Mouse (Mus musculus) forelimb bud, embryonic 11.5 days (tissue): Measurements from ENCODE around the gene Ggta1.
A peak's percentile ranks its signal among the peaks of the same experiment; 100 is the strongest.

ENCODE experiments used
- DNase-seq: peaks from one replicate; pipeline ENCODE4 v3.0.0-alpha.2; 2012; ENCODE audit warnings: low read depth, low spot score

Ggta1 gene

DNA sequence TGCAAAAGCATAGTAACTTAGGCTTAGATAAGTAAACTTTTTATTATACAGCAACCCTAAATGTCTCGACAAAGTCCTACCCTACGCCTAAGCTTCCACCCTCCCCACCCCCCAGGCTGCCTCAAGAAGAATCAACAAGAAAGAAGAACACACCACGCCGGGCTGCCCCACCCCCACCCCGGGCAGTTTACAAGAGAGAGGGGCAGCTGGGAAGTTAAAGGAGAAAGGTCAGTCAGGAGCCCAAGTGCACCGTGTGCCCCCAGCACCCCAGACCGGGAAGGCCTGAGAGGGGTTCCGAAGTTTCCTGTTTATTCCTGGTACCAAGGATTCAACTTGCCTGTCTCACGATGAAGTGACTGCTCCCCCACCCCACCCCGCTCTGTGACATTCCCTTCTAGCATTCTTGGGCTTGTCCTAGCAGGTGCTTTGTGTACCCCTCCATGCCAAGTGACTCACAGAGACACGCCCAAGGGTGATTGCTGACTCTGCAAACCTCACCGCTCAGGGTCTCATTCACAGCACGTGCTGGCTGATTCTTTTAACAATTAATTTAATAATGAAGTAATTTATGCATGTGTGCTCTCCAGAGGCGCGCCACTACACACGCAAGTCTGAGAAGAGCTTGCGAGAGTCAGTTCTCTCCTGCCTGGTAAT is 27.6 kb upstream of the Ggta1 start:
- DNase-seq: peak; percentile 32

- no peak for DNase-seq
Measured at GRCm38 (mm10) chr2:35487700-35488099, 24.7 kb upstream of the Ggta1 start.

DNA sequence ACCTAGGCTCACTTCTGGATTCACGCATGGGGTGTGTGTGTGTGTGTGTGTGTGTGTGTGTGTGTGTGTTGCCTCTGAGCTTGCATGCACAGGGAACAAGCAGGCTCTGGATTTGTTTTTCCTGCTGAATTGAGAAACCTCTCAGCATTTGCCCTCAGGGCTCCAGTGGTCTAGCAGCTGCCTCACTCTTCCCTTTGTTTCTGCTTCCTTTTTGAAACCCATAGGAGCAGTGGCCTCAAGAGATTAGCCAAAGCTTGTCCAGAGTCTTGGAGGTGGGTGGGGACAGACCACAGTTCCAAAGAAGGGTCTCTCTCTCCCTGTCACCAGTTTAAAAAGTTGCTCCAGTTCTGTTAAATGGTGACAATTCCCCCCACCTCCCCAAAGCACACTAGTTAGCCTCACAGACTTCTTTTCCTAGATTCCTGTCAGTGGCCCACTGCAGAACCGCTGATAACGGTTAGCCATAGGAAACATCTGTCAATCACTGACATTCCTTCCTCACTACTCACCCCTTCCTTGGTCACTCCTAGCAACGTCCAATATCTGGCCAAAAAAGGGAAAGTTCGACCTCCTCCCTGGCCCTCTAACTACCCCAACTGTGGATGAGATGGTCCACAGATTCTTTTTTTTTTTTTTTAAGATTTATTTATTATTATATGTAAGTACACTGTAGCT is 24.1 kb upstream of the Ggta1 start:
- no peak for DNase-seq

GRCm38 (mm10) chr2:35484102-35484501 is 21.1 kb upstream of the Ggta1 start:
- no peak for DNase-seq

- DNase-seq: no peak
Measured at GRCm38 (mm10) chr2:35483402-35483801, 20.4 kb upstream of the Ggta1 start.

DNA sequence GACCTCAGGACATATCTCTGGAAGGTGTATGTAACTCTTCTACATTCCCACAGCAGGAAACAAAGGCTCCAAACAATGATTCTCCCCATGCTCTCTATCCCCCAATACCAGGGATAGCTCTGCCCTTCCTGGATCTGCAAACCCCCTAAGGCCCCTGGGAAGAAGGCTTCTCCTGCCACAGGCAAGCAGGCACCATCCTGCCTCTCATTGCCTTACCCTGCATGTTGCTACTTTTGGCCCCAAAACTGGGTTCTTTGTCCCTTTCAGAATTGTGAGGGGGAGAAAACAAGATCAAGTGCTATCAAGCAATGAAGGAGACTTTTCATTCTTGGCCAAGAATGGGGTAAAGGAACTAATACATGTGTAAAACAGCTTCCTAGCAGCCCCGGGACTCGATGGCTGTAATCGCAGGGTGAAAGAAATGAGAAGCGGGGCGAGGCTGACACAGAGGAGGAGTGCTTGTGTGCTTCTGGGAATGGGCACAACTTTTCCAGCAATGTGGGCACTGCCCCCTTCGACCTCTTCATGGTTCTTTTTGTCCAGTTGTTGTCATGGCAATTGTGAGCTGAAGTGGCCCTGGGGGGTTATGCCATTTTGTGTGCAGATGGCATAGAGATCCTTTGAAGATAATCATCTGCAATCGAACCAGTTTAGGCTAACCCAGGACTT is 18.4 kb upstream of the Ggta1 start:
- no peak for DNase-seq

DNA sequence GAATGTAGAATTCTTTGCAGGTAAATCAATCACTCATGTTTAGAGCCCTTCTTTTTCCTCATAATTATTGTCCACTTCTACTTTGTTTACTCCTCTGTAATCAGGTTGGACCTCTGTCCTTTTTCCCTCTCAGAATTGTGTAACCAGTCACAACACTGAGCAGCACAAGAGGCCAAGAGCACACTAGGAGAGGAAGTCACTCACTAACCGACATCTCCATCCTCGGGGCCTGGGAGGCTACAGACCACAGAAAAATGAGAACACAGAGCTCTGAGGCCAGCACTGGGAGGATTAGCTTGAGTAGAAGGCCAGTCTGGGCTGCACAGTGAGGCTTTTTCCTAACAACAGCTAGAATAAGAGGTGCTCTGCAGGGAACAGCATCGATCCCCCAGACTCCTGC is 17.0 kb upstream of the Ggta1 start:
- no peak for DNase-seq

GRCm38 (mm10) chr2:35478812-35479122 is 15.7 kb upstream of the Ggta1 start:
- DNase-seq: no peak

- no peak for DNase-seq
Measured at GRCm38 (mm10) chr2:35477999-35478811, 15.2 kb upstream of the Ggta1 start.

DNA sequence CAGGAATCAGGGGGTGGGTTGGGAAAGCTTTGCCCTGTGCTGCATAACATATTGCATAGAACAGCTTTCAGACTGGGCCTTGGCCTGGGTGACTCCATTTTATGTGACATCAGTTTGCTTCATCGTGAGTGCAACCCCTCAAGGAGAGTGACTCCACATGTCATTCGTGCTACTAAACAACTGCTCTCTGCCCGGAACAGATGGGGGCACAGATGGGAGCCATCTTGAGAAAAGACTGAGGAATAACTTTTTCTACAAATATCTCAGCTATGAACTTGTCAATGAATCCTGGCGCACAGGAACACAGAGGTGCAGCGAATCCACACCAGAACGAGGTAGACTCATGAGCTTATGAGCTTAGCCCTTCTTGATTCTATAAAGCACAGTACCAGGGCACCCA is 14.3 kb upstream of the Ggta1 start:
- no peak for DNase-seq

DNA sequence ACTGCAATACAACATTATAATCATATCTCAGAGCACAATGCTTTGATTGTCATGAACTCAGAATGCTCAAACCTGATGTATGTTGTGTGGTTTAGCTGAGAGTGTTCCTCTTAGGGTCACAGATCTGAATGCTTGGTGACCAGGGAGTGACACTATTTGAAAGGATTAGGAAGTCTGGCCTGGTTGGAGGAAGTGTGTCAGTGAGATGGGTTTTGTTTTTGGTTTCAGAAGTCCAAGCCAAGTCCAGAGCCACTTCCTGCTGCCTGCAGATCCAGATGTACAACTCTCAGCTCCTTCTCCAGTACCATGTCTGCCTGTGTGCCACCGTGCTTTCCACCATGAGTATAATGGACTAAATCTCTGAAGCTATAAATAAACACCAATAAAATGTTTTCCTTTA is 11.9 kb upstream of the Ggta1 start:
- DNase-seq: no peak

DNA sequence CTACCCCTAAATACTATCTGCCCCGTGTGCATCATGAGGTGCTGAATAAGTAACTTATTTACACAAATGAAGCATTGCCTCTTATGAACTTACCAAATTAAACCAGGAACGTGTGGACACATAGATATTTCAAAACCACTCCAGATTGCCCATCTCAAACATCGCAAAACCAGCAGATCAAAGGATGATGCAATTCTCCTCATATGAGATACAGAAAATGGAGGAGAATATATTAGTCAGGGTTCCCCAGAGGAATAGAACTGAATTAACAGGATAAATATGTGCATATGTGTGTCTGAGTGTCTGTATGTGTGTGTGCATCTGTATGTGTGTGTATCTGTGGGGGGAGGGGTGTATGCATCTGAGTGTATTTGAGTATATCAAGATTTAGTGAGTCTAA is 6.2 kb upstream of the Ggta1 start:
- no peak for DNase-seq

GRCm38 (mm10) chr2:35468276-35468675 is 5.2 kb upstream of the Ggta1 start:
- no peak for DNase-seq

DNA sequence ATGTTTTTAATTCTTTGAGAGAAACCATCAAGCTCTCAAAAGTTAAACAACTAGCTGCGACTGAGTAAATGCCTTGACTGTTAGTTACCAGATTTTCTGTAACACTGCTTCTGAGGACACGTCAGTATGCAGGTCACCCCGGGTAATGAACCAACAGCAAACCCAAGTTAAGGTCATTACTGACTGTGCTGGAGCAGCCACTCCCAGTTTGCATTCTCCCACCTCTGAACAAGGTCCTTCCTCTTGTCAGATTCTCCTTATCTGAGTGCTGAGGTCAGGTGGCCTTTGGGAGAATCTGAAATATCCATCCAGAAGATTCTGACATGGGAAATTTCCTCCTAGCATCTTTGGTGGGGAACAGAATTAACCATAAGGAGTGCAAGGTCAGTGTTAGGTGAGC is 4.8 kb upstream of the Ggta1 start:
- DNase-seq: no peak

- no peak for DNase-seq
Measured at GRCm38 (mm10) chr2:35465677-35466076, 2.6 kb upstream of the Ggta1 start.

GRCm38 (mm10) chr2:35464548-35464947 is 1.5 kb upstream of the Ggta1 start:
- no peak for DNase-seq

DNA sequence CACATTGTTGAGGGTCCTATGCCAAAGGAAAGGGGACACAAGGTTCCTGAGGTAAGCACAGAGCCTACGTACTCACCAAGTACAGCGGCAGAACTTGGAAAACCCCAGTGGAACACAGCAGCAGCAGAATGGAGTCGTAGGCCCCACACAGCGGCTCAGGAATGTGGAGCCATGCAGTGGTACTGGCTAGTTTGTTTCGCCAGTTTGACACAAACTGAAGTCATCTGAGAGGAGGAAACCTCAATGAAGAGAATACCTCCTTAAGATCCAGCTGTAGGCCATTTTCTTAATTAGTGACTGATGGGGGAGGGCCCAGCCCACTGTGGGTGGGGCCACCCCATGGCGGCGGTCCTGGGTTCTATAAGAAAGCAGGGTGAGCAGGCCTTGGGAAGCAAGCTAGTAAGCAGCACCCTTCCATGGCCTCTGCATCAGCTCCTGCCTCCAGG is 1.1 kb upstream of the Ggta1 start:
- DNase-seq: no peak

GRCm38 (mm10) chr2:35463372-35464088 is 499 bp upstream of the Ggta1 start:
- DNase-seq: peak; percentile 79

- DNase-seq: no peak
Measured at GRCm38 (mm10) chr2:35461971-35462787, 852 bp downstream of the Ggta1 start.

DNA sequence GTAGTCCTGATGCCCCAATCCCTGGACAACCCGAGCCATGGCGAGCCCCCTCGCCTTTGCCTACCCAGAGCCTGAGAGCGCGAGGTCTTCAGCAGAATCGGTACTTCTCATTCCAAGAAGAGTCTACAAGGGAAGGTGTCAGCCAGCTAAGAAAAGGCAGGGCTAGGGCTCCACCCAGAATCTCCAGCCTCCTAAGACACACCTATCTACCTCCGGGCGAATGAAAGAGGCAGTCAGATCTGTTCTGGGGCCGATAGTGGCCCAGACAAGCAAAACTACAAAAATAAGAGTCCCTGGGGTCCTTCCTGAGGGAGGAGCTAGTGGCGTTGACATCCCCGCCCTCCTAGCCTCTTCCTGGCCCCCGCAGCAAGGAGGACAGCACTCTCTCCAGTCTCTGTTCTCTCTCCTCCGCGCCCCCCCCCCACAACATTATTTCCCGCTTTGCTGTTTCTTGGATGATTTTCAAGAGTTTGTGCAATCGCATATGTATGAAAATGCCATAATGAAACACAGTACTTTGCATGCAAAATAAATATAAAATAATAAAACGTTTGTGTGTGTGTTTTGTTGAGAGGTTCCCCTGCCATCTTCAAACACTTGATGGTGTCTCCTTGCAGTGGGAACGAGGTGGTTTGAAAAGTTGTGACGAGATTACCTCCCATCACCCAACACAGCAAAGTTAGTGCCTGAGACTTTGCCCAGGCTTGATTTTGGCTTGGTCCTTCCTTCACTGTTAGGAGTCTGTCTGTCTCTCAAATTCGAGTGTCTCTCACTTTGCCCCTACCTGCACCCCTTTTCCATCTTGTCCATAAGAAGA is 1.7 kb downstream of the Ggta1 start:
- DNase-seq: no peak
